Mouse (Mus musculus) common myeloid progenitor, adult 5-6 weeks (primary cell): Measurements from ENCODE around the gene Mctp1. TPM values are rescaled to one million over a fixed set of nuclear protein-coding genes. Genes with fewer than 3 reads are reported as not detected.

Experiments
- ATAC-seq: replicated peaks from 2 replicates; pipeline ENCODE4 v1.8.0; 2016; ENCODE audit warnings: low read depth, mild to moderate bottlenecking, moderate TSS enrichment, inconsistent platforms; ENCODE audit not compliant: poor library complexity, severe bottlenecking
- total RNA-seq: library from RNA; stranded (forward); fragments of 200-1000, 187-1606 nt; gene quantifications from 2 replicates; pipeline ENCODE4 v1.2.3, GENCODE M21; 2017

Gene Mctp1
- total RNA-seq, 1 experiment from 2014 or later: 44.1 TPM

DNA sequence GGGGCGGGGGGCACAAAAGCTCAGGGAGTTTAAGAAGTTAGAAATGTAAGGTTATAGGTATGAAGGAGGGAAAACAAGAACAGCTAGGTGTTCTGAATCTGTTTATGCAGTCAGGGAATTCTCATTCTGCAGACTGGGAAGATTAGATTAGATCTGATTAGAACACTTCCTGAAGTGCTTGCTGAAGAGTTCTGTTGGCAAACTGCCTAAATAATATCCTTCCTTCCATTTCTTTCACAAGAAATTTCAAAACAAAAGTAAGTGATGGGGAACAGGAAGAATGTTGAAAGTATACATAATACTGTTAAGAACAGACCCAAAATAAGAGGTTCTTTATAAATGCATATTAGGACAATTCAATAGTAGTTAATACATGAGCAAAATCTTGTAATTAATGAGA, 678.9 kb downstream of the Mctp1 start:
- ATAC-seq: no peak

GRCm38 (mm10) chr13:77068847-77069246, 684.5 kb downstream of the Mctp1 start:
- ATAC-seq: no peak

DNA sequence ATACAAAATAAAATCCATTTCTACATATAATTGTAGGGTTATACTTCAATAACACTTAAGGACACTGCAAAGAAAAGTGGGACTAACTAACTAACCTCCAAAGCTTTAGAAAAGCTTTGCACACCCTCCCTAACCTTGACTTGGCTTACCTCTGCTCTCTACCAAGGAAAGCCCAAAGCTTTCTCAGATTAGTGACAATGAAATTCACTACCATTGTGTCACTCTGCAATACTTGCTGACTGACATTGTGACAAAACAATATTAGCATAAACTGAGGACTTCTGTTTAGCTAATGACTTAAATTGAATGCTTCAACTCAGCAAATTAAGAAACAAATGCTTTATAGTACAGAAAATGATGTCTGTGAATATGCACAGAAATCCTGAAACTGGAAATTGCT, 687.7 kb downstream of the Mctp1 start:
- no peak for ATAC-seq

Other genes starting within 250 kb of the Mctp1 start
- gene Fam81b, start 79.5 kb upstream of the Mctp1 start, total RNA-seq: not detected in 2 replicates